Mouse (Mus musculus): ENCODE measurements around the gene Adam19. TPM values are rescaled to one million over a fixed set of nuclear protein-coding genes. Genes with fewer than 3 reads are reported as not detected.
A peak's percentile ranks its signal among the peaks of the same experiment; 100 is the strongest.

Adam19 gene
- polyA plus RNA-seq, 1 experiment from 2014 or later: 9.4 TPM

GRCm38 (mm10) chr11:46090036-46090725, 34.4 kb downstream of the Adam19 start:
- H3K4me3 ChIP-seq (ENCODE audit: low read length): no peak overlapping the region
- no peak overlapping the region for H3K27ac ChIP-seq (ENCODE audit: low read depth, low read length)
- no peaks in the 10 kb centered on the region for H3K4me1 ChIP-seq (ENCODE audit: control insufficient read depth, insufficient read depth, low read depth, low read length)
- no peaks in the 10 kb centered on the region for H3K9me3 ChIP-seq (ENCODE audit: control insufficient read depth, low read length)
- no peaks in the 10 kb centered on the region for H3K36me3 ChIP-seq (ENCODE audit: control insufficient read depth, insufficient read depth, low read length)
- H3K4me2 ChIP-seq (ENCODE audit: low read length): no peak overlapping the region
- H3K27me3 ChIP-seq (replicated peaks; ENCODE audit: control insufficient read depth, insufficient read depth, low read length): no peaks in the 10 kb centered on the region
- no peak overlapping the region for H3K9ac ChIP-seq (ENCODE audit: low read depth, low read length)
- 87% methylated on average over 10 of the region's 10 CpGs for WGBS
- ATAC-seq: no peak

GRCm38 (mm10) chr11:46090951-46091667, 35.3 kb downstream of the Adam19 start:
- Histone ChIP-seq H3K27ac (ENCODE audit: low read depth, low read length) (no peak overlapping the region), H3K9me3 (ENCODE audit: control insufficient read depth, low read length) (no peaks in the 10 kb centered on the region), H3K36me3 (ENCODE audit: control insufficient read depth, insufficient read depth, low read length) (no peaks in the 10 kb centered on the region), H3K4me1 (ENCODE audit: control insufficient read depth, insufficient read depth, low read depth, low read length) (no peaks in the 10 kb centered on the region), H3K9ac (ENCODE audit: low read depth, low read length) (no peak overlapping the region), H3K4me3 (ENCODE audit: low read length) (no peak overlapping the region), H3K4me2 (ENCODE audit: low read length) (no peak overlapping the region), H3K27me3 (replicated peaks; ENCODE audit: control insufficient read depth, insufficient read depth, low read length) (no peaks in the 10 kb centered on the region)
- ATAC-seq: peak; percentile 40; the same call in 1 of the 2 replicates
- 65% methylated on average over 10 of the region's 10 CpGs for WGBS

- Histone ChIP-seq H3K4me2 (ENCODE audit: low read length) (no peak overlapping the region), H3K4me1 (ENCODE audit: control insufficient read depth, insufficient read depth, low read depth, low read length) (no peaks in the 10 kb centered on the region), H3K27me3 (replicated peaks; ENCODE audit: control insufficient read depth, insufficient read depth, low read length) (no peaks in the 10 kb centered on the region), H3K9ac (ENCODE audit: low read depth, low read length) (no peak overlapping the region), H3K27ac (ENCODE audit: low read depth, low read length) (no peak overlapping the region), H3K4me3 (ENCODE audit: low read length) (no peak overlapping the region), H3K36me3 (ENCODE audit: control insufficient read depth, insufficient read depth, low read length) (no peaks in the 10 kb centered on the region), H3K9me3 (ENCODE audit: control insufficient read depth, low read length) (no peaks in the 10 kb centered on the region)
- no peak for ATAC-seq
- WGBS: 75% methylated on average over 4 of the region's 4 CpGs
Measured at GRCm38 (mm10) chr11:46092121-46092520, 36.3 kb downstream of the Adam19 start.

GRCm38 (mm10) chr11:46095477-46096264, 39.9 kb downstream of the Adam19 start:
- Histone ChIP-seq H3K27me3 (replicated peaks; ENCODE audit: control insufficient read depth, insufficient read depth, low read length) (no peaks in the 10 kb centered on the region), H3K4me2 (ENCODE audit: low read length) (no peak overlapping the region), H3K9ac (ENCODE audit: low read depth, low read length) (no peak overlapping the region), H3K36me3 (ENCODE audit: control insufficient read depth, insufficient read depth, low read length) (peaks cover 10% of the 10 kb centered on the region), H3K4me1 (ENCODE audit: control insufficient read depth, insufficient read depth, low read depth, low read length) (no peaks in the 10 kb centered on the region), H3K27ac (ENCODE audit: low read depth, low read length) (no peak overlapping the region), H3K9me3 (ENCODE audit: control insufficient read depth, low read length) (no peaks in the 10 kb centered on the region), H3K4me3 (ENCODE audit: low read length) (no peak overlapping the region)
- 57% methylated on average over 9 of the region's 9 CpGs for WGBS
- no peak for ATAC-seq

GRCm38 (mm10) chr11:46096265-46096649, 40.5 kb downstream of the Adam19 start:
- Histone ChIP-seq H3K27ac (ENCODE audit: low read depth, low read length) (no peak overlapping the region), H3K9me3 (ENCODE audit: control insufficient read depth, low read length) (no peaks in the 10 kb centered on the region), H3K9ac (ENCODE audit: low read depth, low read length) (no peak overlapping the region), H3K4me2 (ENCODE audit: low read length) (no peak overlapping the region), H3K4me3 (ENCODE audit: low read length) (no peak overlapping the region), H3K36me3 (ENCODE audit: control insufficient read depth, insufficient read depth, low read length) (peaks cover 13% of the 10 kb centered on the region), H3K27me3 (replicated peaks; ENCODE audit: control insufficient read depth, insufficient read depth, low read length) (no peaks in the 10 kb centered on the region), H3K4me1 (ENCODE audit: control insufficient read depth, insufficient read depth, low read depth, low read length) (no peaks in the 10 kb centered on the region)
- 97% methylated on average over 6 of the region's 6 CpGs for WGBS
- no peak for ATAC-seq

- no peak for ATAC-seq
- no peak overlapping the region for H3K4me3 ChIP-seq (ENCODE audit: low read length)
- H3K4me2 ChIP-seq (ENCODE audit: low read length): no peak overlapping the region
- H3K9me3 ChIP-seq (ENCODE audit: control insufficient read depth, low read length): no peaks in the 10 kb centered on the region
- H3K36me3 ChIP-seq (ENCODE audit: control insufficient read depth, insufficient read depth, low read length): peaks cover 13% of the 10 kb centered on the region
- no peaks in the 10 kb centered on the region for H3K27me3 ChIP-seq (replicated peaks; ENCODE audit: control insufficient read depth, insufficient read depth, low read length)
- 53% methylated on average over 3 of the region's 3 CpGs for WGBS
- H3K27ac ChIP-seq (ENCODE audit: low read depth, low read length): no peak overlapping the region
- H3K4me1 ChIP-seq (ENCODE audit: control insufficient read depth, insufficient read depth, low read depth, low read length): no peaks in the 10 kb centered on the region
- no peak overlapping the region for H3K9ac ChIP-seq (ENCODE audit: low read depth, low read length)
Measured at GRCm38 (mm10) chr11:46097062-46097461, 41.3 kb downstream of the Adam19 start.

GRCm38 (mm10) chr11:46102107-46102506, 46.3 kb downstream of the Adam19 start:
- Histone ChIP-seq H3K27ac (ENCODE audit: low read depth, low read length) (no peak overlapping the region), H3K36me3 (ENCODE audit: control insufficient read depth, insufficient read depth, low read length) (peaks cover 13% of the 10 kb centered on the region), H3K4me1 (ENCODE audit: control insufficient read depth, insufficient read depth, low read depth, low read length) (peaks cover 2% of the 10 kb centered on the region; the same call in 1 of the 2 replicates), H3K27me3 (replicated peaks; ENCODE audit: control insufficient read depth, insufficient read depth, low read length) (no peaks in the 10 kb centered on the region), H3K9me3 (ENCODE audit: control insufficient read depth, low read length) (no peaks in the 10 kb centered on the region), H3K9ac (ENCODE audit: low read depth, low read length) (no peak overlapping the region), H3K4me2 (ENCODE audit: low read length) (no peak overlapping the region), H3K4me3 (ENCODE audit: low read length) (no peak overlapping the region)
- no peak for ATAC-seq
- WGBS: 78% methylated on average over 6 of the region's 6 CpGs

- 95% methylated on average over 1 of the region's 1 CpGs for WGBS
- no peak for ATAC-seq
Measured at GRCm38 (mm10) chr11:46107046-46107445, 51.3 kb downstream of the Adam19 start.

GRCm38 (mm10) chr11:46109206-46109605, 53.4 kb downstream of the Adam19 start:
- Histone ChIP-seq H3K4me3 (ENCODE audit: low read length) (no peak overlapping the region), H3K4me2 (ENCODE audit: low read length) (no peak overlapping the region), H3K4me1 (ENCODE audit: control insufficient read depth, insufficient read depth, low read depth, low read length) (no peaks in the 10 kb centered on the region), H3K27me3 (replicated peaks; ENCODE audit: control insufficient read depth, insufficient read depth, low read length) (no peaks in the 10 kb centered on the region), H3K9me3 (ENCODE audit: control insufficient read depth, low read length) (no peaks in the 10 kb centered on the region), H3K9ac (ENCODE audit: low read depth, low read length) (no peak overlapping the region), H3K36me3 (ENCODE audit: control insufficient read depth, insufficient read depth, low read length) (peaks cover under 1% of the 10 kb centered on the region; the same call in 1 of the 2 replicates), H3K27ac (ENCODE audit: low read depth, low read length) (no peak overlapping the region)
- peak; percentile 27; the same call in 1 of the 2 replicates for ATAC-seq
- 48% methylated on average over 5 of the region's 5 CpGs for WGBS

More at GRCm38 (mm10) chr11:46107046-46107445, 51.3 kb downstream of the Adam19 start:
- Histone ChIP-seq H3K4me1 (ENCODE audit: control insufficient read depth, insufficient read depth, low read depth, low read length) (peaks cover 2% of the 10 kb centered on the region; the same call in 1 of the 2 replicates), H3K27me3 (replicated peaks; ENCODE audit: control insufficient read depth, insufficient read depth, low read length) (no peaks in the 10 kb centered on the region), H3K4me2 (ENCODE audit: low read length) (no peak overlapping the region), H3K9me3 (ENCODE audit: control insufficient read depth, low read length) (no peaks in the 10 kb centered on the region), H3K4me3 (ENCODE audit: low read length) (no peak overlapping the region), H3K27ac (ENCODE audit: low read depth, low read length) (no peak overlapping the region), H3K9ac (ENCODE audit: low read depth, low read length) (no peak overlapping the region), H3K36me3 (ENCODE audit: control insufficient read depth, insufficient read depth, low read length) (no peaks in the 10 kb centered on the region)

All from hindbrain, embryonic 16.5 days (tissue).